Mouse (Mus musculus) megakaryocyte, embryonic 14.5 days (primary cell): ENCODE measurements around the gene Dusp10.

ENCODE experiments used
- FLI1 ChIP-seq: IDR thresholded peaks from 2 replicates; pipeline ENCODE4 v1.6.1; 2012; ENCODE audit warnings: low read length, inconsistent platforms, mixed read lengths
- GATA1 ChIP-seq: IDR thresholded peaks from 3 replicates; pipeline ENCODE4 v1.6.1; 2012; ENCODE audit warnings: mixed read lengths, low read length, inconsistent platforms, borderline replicate concordance

GRCm38 (mm10) chr1:184006086-184006485 lies 7.0 kb upstream of the Dusp10 start:
- TF ChIP-seq GATA1 (no peak), FLI1 (no peak)
